Mouse (Mus musculus) liver, adult 2 months (tissue): ENCODE results near the gene Aif1l.

Experiments used
- CTCF ChIP-seq: fragments of 200-500 bp; IDR thresholded peaks from 2 replicates; pipeline ENCODE4 v1.5.1; 2011; ENCODE audit warnings: low read depth, low read length, control low read depth
- POLR2A ChIP-seq: fragments of 200-500 bp; IDR thresholded peaks from 2 replicates; pipeline ENCODE4 v1.6.1; 2011; ENCODE audit warnings: low read length, control low read depth; ENCODE audit not compliant: insufficient read depth; ENCODE audit errors: extremely low read depth

- no peak for TF ChIP-seq CTCF
- TF ChIP-seq POLR2A: no peak
Observed at GRCm38 (mm10) chr2:31953687-31954086, 3.7 kb downstream of the Aif1l start.
